Mouse (Mus musculus) cerebellum, adult 2 months (tissue): ENCODE measurements at regions not wholly inside any gene's neighbourhood (a gene's known extent, or its start where the extent isn't known, plus 50 kb on each side); places are given as distances from the start of the nearest gene placed in this dataset.

Experiments
- CTCF ChIP-seq: fragments of 200-500 bp; IDR thresholded peaks from 2 replicates; pipeline ENCODE4 v1.5.1; 2011; ENCODE audit warnings: low read depth, mild to moderate bottlenecking, control low read depth, low read length, moderate library complexity, borderline replicate concordance; ENCODE audit not compliant: insufficient read depth
- POLR2A ChIP-seq: fragments of 200-500 bp; IDR thresholded peaks from 2 replicates; pipeline ENCODE4 v1.6.1; 2011; ENCODE audit warnings: low read length, control low read depth, borderline replicate concordance; ENCODE audit not compliant: insufficient read depth

DNA sequence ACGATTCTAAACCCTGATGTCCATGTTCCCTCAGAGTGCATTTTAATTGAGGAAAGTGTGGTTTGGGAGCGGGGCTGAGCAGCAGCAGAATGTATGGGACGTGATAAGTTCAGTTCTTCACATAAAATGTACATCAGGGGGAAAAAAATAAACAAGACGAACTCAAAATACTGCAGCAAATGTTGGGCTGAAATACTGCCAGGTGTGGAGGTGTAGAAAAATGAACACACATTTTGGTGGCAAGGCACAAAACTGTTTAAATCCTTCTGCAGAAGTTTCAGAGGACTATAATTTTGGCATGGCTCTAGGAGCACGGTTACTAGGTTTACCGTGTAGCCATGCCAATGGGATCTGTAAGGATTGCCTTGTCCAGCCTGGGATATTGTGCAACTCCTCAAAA, 81.3 kb upstream of the Rfx3 start:
- TF ChIP-seq POLR2A (no peak), CTCF (no peak)
